Mouse (Mus musculus) heart, postnatal 0 days (tissue): ENCODE measurements at regions not wholly inside any gene's neighbourhood (a gene's known extent, or its start where the extent isn't known, plus 50 kb on each side); places are given as distances from the start of the nearest gene placed in this dataset.

Source experiments
- ATAC-seq: fragments of 200-750 bp; cut with Nextera tagmentation; 2 replicates; pipeline ENCODE4 v1.8.0; 2017; ENCODE audit warnings: low read depth, moderate number of reproducible peaks, moderate library complexity; ENCODE audit not compliant: insufficient read depth
- DNase-seq: peaks from one replicate; pipeline ENCODE4 v3.0.0-alpha.2; 2016; ENCODE audit warnings: low spot score
- H3K27ac ChIP-seq: fragments of 300-500 bp; sonication (generic); 2 replicates; pipeline ENCODE4 v1.5.1; 2014; ENCODE audit warnings: low read depth, mild to moderate bottlenecking
- H3K27me3 ChIP-seq: fragments of 300-500 bp; sonication (generic); 2 replicates; pipeline ENCODE4 v1.6.1; 2014; ENCODE audit warnings: low read length, mixed read lengths; ENCODE audit not compliant: control insufficient read depth, insufficient read depth
- H3K36me3 ChIP-seq: fragments of 300-500 bp; sonication (generic); replicated peaks from 2 replicates; pipeline ENCODE4 v1.6.1; 2014; ENCODE audit warnings: low read length, mixed read lengths; ENCODE audit not compliant: control insufficient read depth, insufficient read depth
- H3K4me1 ChIP-seq: fragments of 300-500 bp; sonication (generic); 2 replicates; pipeline ENCODE4 v1.6.1; 2014; ENCODE audit warnings: antibody characterized with exemption; ENCODE audit not compliant: control insufficient read depth, insufficient read depth
- H3K4me2 ChIP-seq: fragments of 300-500 bp; sonication (generic); 2 replicates; pipeline ENCODE4 v1.6.1; 2014; ENCODE audit warnings: low read depth, mild to moderate bottlenecking, low read length, moderate library complexity
- H3K4me3 ChIP-seq: fragments of 300-500 bp; sonication (generic); 2 replicates; pipeline ENCODE4 v1.5.1; 2014; ENCODE audit warnings: low read depth, low read length
- H3K9ac ChIP-seq: fragments of 300-500 bp; sonication (generic); replicated peaks from 2 replicates; pipeline ENCODE4 v1.6.1; 2014; ENCODE audit warnings: low read depth, low read length, mixed read lengths
- H3K9me3 ChIP-seq: fragments of 300-500 bp; sonication (generic); replicated peaks from 2 replicates; pipeline ENCODE4 v1.6.1; 2016; ENCODE audit warnings: low read length; ENCODE audit not compliant: control insufficient read depth
- CTCF ChIP-seq: IDR thresholded peaks from 2 replicates; pipeline ENCODE4 v1.5.1; 2016; ENCODE audit warnings: antibody characterized with exemption, control low read depth, low read depth
- EP300 ChIP-seq: IDR thresholded peaks from 2 replicates; pipeline ENCODE4 v1.6.1; 2016; ENCODE audit warnings: antibody characterized with exemption, low read depth
- WGBS: fragments of 180-500 bp; shearing (Covaris S2); extraction: QIAGEN DNeasy Blood & Tissue Kit; methylation state at CpG from one replicate; pipeline ENCODE4 v1.1.7; 2014; 5-methylcytosine and 5-hydroxymethylcytosine counted together

DNA sequence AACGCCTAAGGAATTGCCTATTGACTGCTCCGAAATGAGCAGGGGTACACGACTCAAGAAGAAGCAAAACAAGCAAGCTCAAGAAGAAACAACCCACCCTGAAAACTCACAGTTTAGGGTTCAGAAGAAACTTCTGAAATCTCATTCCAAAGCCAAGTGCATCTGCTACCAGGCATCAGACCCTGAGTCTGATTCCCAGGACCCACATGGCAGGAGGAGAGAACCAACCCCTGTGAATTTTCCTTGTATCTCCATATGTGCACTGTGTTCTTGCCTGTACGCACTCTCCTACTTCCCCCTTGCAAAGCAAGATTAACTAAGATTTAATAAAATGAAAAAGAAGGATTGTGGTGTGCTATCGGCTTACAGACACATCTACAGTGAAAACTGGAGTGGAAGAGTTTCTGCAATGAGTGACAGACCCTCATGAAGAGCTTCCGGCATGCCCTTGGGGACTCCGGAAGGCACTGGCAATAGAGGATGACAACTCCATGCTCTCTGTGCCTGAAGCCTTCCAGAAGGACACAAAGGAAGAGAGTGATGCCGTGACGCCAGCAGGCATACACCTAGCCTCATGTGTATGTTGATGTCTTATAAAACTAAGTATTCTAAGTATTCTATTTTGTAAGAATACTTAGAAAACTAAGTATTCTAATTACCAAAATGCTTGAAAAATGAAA, 55.2 kb upstream of the 1110032F04Rik start:
- no peak overlapping the region for H3K27ac ChIP-seq
- H3K9ac ChIP-seq, result no peak overlapping the region
- TF ChIP-seq CTCF, result no peak
- no peak for TF ChIP-seq EP300
- no peak overlapping the region for H3K4me3 ChIP-seq
- H3K9me3 ChIP-seq, result no peaks in the 10 kb centered on the region
- DNase-seq (no peak), ATAC-seq (no peak)
- WGBS, result 86% methylated on average over 9 of the region's 9 CpGs
- no peaks in the 10 kb centered on the region for H3K36me3 ChIP-seq
- no peaks in the 10 kb centered on the region for H3K27me3 ChIP-seq
- no peak overlapping the region for H3K4me2 ChIP-seq
- no peaks in the 10 kb centered on the region for H3K4me1 ChIP-seq

GRCm38 (mm10) chr3:68815621-68816020, 53.8 kb upstream of the 1110032F04Rik start:
- no peak overlapping the region for H3K4me3 ChIP-seq
- H3K27ac ChIP-seq, result no peak overlapping the region
- H3K9me3 ChIP-seq, result no peaks in the 10 kb centered on the region
- WGBS, result 83% methylated on average over 6 of the region's 6 CpGs
- no peak for DNase-seq
- no peaks in the 10 kb centered on the region for H3K27me3 ChIP-seq
- H3K36me3 ChIP-seq, result no peaks in the 10 kb centered on the region
- no peak overlapping the region for H3K4me2 ChIP-seq
- no peaks in the 10 kb centered on the region for H3K4me1 ChIP-seq
- TF ChIP-seq EP300, result no peak
- TF ChIP-seq CTCF, result no peak
- H3K9ac ChIP-seq, result no peak overlapping the region
- ATAC-seq, result no peak

DNA sequence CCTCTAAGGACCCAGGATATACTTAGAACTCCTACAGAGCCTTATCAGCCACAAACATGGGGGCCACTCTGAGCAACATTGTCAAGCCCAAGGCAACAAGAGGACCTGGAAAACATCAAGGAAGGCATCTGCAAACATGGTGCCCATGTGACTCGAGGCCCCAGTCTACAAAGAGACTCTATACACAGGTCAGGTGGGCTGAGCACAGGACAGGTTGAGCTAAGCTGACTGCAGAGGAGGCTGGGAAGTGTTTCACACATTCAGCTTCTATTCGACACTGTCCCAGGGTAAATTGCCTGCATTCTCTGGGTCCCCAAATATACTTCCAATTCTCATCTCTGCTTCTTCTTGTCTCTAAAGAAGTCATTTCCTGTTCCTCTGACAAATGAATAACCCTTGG, 52.1 kb upstream of the 1110032F04Rik start:
- no peak for TF ChIP-seq EP300
- TF ChIP-seq CTCF, result no peak
- H3K27ac ChIP-seq, result no peak overlapping the region
- DNase-seq (no peak), ATAC-seq (no peak)
- H3K27me3 ChIP-seq, result no peaks in the 10 kb centered on the region
- no peaks in the 10 kb centered on the region for H3K4me1 ChIP-seq
- WGBS, result 36% methylated on average over 2 of the region's 2 CpGs
- no peak overlapping the region for H3K4me2 ChIP-seq
- H3K9ac ChIP-seq, result no peak overlapping the region
- H3K9me3 ChIP-seq, result no peaks in the 10 kb centered on the region
- H3K4me3 ChIP-seq, result no peak overlapping the region
- H3K36me3 ChIP-seq, result no peaks in the 10 kb centered on the region
